Mouse (Mus musculus) ES-Bruce4 (cell line): Measurements from ENCODE around the gene Fam107b.

ENCODE experiments used
- CTCF ChIP-seq: IDR thresholded peaks from one replicate; pipeline ENCODE4 v1.8.1; 2011; ENCODE audit warnings: low read depth, low read length
- POLR2A ChIP-seq: IDR thresholded peaks from one replicate; pipeline ENCODE4 v1.8.1; 2011; ENCODE audit warnings: low read length; ENCODE audit not compliant: insufficient read depth

DNA sequence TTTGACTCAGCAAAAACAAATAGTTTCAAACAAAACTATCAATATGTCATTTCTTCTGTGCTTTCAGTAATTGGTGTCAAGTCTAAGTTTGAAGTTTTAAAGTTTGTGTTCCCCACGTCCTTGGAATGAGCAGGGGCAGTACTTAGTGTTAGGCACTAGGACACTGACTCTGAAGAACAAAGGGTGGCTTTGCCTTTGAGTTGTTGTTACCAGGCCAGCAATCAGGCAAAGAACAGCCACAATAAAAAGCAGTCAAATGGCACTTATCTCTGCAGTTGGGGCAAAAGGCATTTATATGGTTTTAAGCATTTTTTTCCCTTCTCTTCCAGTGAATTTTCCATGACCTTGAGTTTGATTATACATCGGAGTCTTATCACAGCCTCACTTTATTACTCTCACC is 12.5 kb downstream of the Fam107b start:
- TF ChIP-seq POLR2A, result no peak
- TF ChIP-seq CTCF, result no peak
